ENCODE assay signal across 23 mouse cellular contexts in genomic region chr17:28216791-28217190, GRCm38 (mm10). TPM values are rescaled to one million over a fixed set of nuclear protein-coding genes. Genes with fewer than 3 reads are reported as not detected.
DNase-seq lines count a peak whose midpoint lies in the region; ATAC-seq and TF ChIP-seq lines count a peak whose summit lies in the region.
"Had no signal": no experiment of that assay in that cellular context is flagged by ENCODE, and none has a peak within 500 bp of the region (broad histone marks: within the 10 kb centered on the region; RNA-seq: fewer than 3 reads in every experiment).

No protein-coding gene starts in this region.

- no peaks in the 10 kb centered on the region for H3K9me3 ChIP-seq in liver, embryonic 13.5 days (replicated peaks)
- H3K9me3 ChIP-seq in liver, postnatal 0 days (ENCODE audit: low read length): no peaks in the 10 kb centered on the region
- no peaks in the 10 kb centered on the region for H3K9me3 ChIP-seq in limb, embryonic 15.5 days
- no peaks in the 10 kb centered on the region for H3K9me3 ChIP-seq in midbrain, embryonic 10.5 days (replicated peaks)
- H3K9me3 ChIP-seq: embryonic facial prominence, embryonic 10.5 days; embryonic facial prominence, embryonic 15.5 days; forebrain, embryonic 12.5 days; limb, embryonic 12.5 days; stomach, embryonic 15.5 days had no signal

- peaks cover 38% of the 10 kb centered on the region for H3K4me1 ChIP-seq in liver, embryonic 13.5 days (replicated peaks)
- H3K4me1 ChIP-seq in liver, postnatal 0 days (ENCODE audit: insufficient read depth): peaks cover 14% of the 10 kb centered on the region
- H3K4me1 ChIP-seq in thymus, adult 2 months (replicated peaks; ENCODE audit: control insufficient read depth, insufficient read depth, low read length): peaks cover 48% of the 10 kb centered on the region
- peaks cover 16% of the 10 kb centered on the region for H3K4me1 ChIP-seq in limb, embryonic 15.5 days
- H3K4me1 ChIP-seq in midbrain, embryonic 10.5 days: peaks cover 13% of the 10 kb centered on the region

- peak overlapping the region; percentile 27; the same call in 1 of the 2 replicates for H3K27ac ChIP-seq in liver, embryonic 13.5 days
- H3K27ac ChIP-seq in liver, postnatal 0 days (ENCODE audit: low read depth): no peak overlapping the region
- peak overlapping the region; percentile 99 for H3K27ac ChIP-seq in thymus, adult 2 months (ENCODE audit: control insufficient read depth, insufficient read depth, low read length)
- peak overlapping the region; percentile 64; the same call in 1 of the 2 replicates for H3K27ac ChIP-seq in limb, embryonic 15.5 days
- H3K27ac ChIP-seq in midbrain, embryonic 10.5 days (replicated peaks): no peak overlapping the region
- H3K27ac ChIP-seq: forebrain, embryonic 12.5 days; hindbrain, postnatal 0 days; stomach, embryonic 15.5 days had no signal

- no peak for TF ChIP-seq CTCF in liver, postnatal 0 days (IDR thresholded peaks at IDR 0.05; ENCODE audit: low read depth)
- no peak for TF ChIP-seq CTCF in thymus, adult 2 months (IDR thresholded peaks at IDR 0.05; ENCODE audit: borderline replicate concordance, control insufficient read depth, extremely low read depth, insufficient read depth, low read length, poor library complexity)

- H3K4me2 ChIP-seq in liver, embryonic 13.5 days: no peak overlapping the region
- H3K4me2 ChIP-seq in liver, postnatal 0 days (ENCODE audit: low read depth, low read length): no peak overlapping the region
- H3K4me2 ChIP-seq in limb, embryonic 15.5 days: no peak overlapping the region
- H3K4me2 ChIP-seq: forebrain, embryonic 12.5 days had no signal

- no peak for TF ChIP-seq POLR2A in thymus, adult 2 months (IDR thresholded peaks at IDR 0.05; ENCODE audit: control insufficient read depth, extremely low read depth, insufficient read depth, low read length, poor library complexity)

- WGBS in liver, embryonic 13.5 days (ENCODE audit: insufficient replicate concordance): 73% methylated on average over 9 of the region's 9 CpGs
- WGBS in liver, postnatal 0 days (ENCODE audit: insufficient replicate concordance): 71% methylated on average over 9 of the region's 9 CpGs
- 91% methylated on average over 9 of the region's 9 CpGs for WGBS in thymus, adult 2 months
- 87% methylated on average over 9 of the region's 9 CpGs for WGBS in limb, embryonic 15.5 days
- WGBS in midbrain, embryonic 10.5 days: 84% methylated on average over 9 of the region's 9 CpGs

- no peak for ATAC-seq in liver, embryonic 13.5 days (ENCODE audit: low read depth)
- ATAC-seq in liver, postnatal 0 days: no peak
- ATAC-seq in limb, embryonic 15.5 days (ENCODE audit: insufficient number of reproducible peaks, low FRiP score, low TSS enrichment, low read depth): no peak
- ATAC-seq: forebrain, postnatal 0 days had no signal

- H3K36me3 ChIP-seq in liver, embryonic 13.5 days: peaks cover 13% of the 10 kb centered on the region; the same call in 1 of the 2 replicates
- H3K36me3 ChIP-seq in liver, postnatal 0 days (replicated peaks; ENCODE audit: insufficient read depth, low read length): no peaks in the 10 kb centered on the region; the same call in 1 of the 2 replicates
- H3K36me3 ChIP-seq in thymus, adult 2 months (ENCODE audit: control insufficient read depth, insufficient read depth, low read length): peaks cover 33% of the 10 kb centered on the region
- peaks cover 16% of the 10 kb centered on the region for H3K36me3 ChIP-seq in limb, embryonic 15.5 days
- H3K36me3 ChIP-seq in midbrain, embryonic 10.5 days: no peaks in the 10 kb centered on the region
- H3K36me3 ChIP-seq: embryonic facial prominence, embryonic 10.5 days; embryonic facial prominence, embryonic 15.5 days; forebrain, embryonic 12.5 days; limb, embryonic 12.5 days; stomach, embryonic 15.5 days had no signal

- H3K9ac ChIP-seq in liver, embryonic 13.5 days: no peak overlapping the region
- no peak overlapping the region for H3K9ac ChIP-seq in liver, postnatal 0 days (replicated peaks)
- H3K9ac ChIP-seq in limb, embryonic 15.5 days: no peak overlapping the region
- H3K9ac ChIP-seq: embryonic facial prominence, embryonic 15.5 days; forebrain, embryonic 12.5 days; forebrain, postnatal 0 days; limb, embryonic 12.5 days; lung, embryonic 14.5 days; stomach, embryonic 15.5 days had no signal

- no peak for TF ChIP-seq EP300 in liver, postnatal 0 days (IDR thresholded peaks at IDR 0.05; ENCODE audit: low read depth)

- no peaks in the 10 kb centered on the region for H3K27me3 ChIP-seq in liver, embryonic 13.5 days
- 0 out of 2 replicates have a peak, but pooled peaks cover 2% of the 10 kb centered on the region for H3K27me3 ChIP-seq in liver, postnatal 0 days (ENCODE audit: insufficient read depth, low read length)
- no peaks in the 10 kb centered on the region for H3K27me3 ChIP-seq in thymus, adult 2 months (ENCODE audit: control insufficient read depth, insufficient read depth, low read length)
- no peaks in the 10 kb centered on the region for H3K27me3 ChIP-seq in limb, embryonic 15.5 days
- H3K27me3 ChIP-seq in midbrain, embryonic 10.5 days (ENCODE audit: low read depth, poor library complexity, severe bottlenecking): peaks cover 14% of the 10 kb centered on the region; the same call in 1 of the 2 replicates
- H3K27me3 ChIP-seq: embryonic facial prominence, embryonic 15.5 days; limb, embryonic 12.5 days; stomach, embryonic 15.5 days had no signal

- H3K4me3 ChIP-seq in liver, embryonic 13.5 days (replicated peaks): no peak overlapping the region
- no peak overlapping the region for H3K4me3 ChIP-seq in liver, postnatal 0 days (ENCODE audit: low read depth, low read length)
- no peak overlapping the region for H3K4me3 ChIP-seq in thymus, adult 2 months (ENCODE audit: control insufficient read depth, insufficient read depth, low read length)
- no peak overlapping the region for H3K4me3 ChIP-seq in limb, embryonic 15.5 days
- no peak overlapping the region for H3K4me3 ChIP-seq in midbrain, embryonic 10.5 days
- H3K4me3 ChIP-seq: embryonic facial prominence, embryonic 15.5 days; forebrain, embryonic 12.5 days; limb, embryonic 12.5 days; stomach, embryonic 15.5 days had no signal

- no peak for DNase-seq in liver, embryonic 13.5 days
- DNase-seq in liver, postnatal 0 days: no peak
- DNase-seq in thymus, adult 2 months: no peak
- no peak for DNase-seq in thymus, postnatal 10 days (ENCODE audit: low spot score in 2 of 2)
- DNase-seq in midbrain, embryonic 10.5 days (ENCODE audit: low spot score): no peak
- no peak for DNase-seq in adrenal gland, postnatal 36 days
- DNase-seq: adrenal gland, adult 8-10 months; cerebellum, adult 8-10 months; cerebellum, postnatal 25 days; forebrain, postnatal 0 days; kidney, adult 8-10 months; kidney, postnatal 10 days; layer of hippocampus, adult 9-11 months; lung, embryonic 14.5 days; midbrain, embryonic 14.5 days; thymus, postnatal 25 days had no signal

RNA-seq across cellular contexts. Expression of gene Def6, which starts 9.2 kb away (rescaled TPM):
- 14.6 and 14.8 TPM in 2 replicates for polyA plus RNA-seq in liver, embryonic 13.5 days (2015; fragmentation: Nextera tagmentation; extraction: Ambion mirVana)
- polyA plus RNA-seq in liver, postnatal 0 days (2015; fragmentation: Nextera tagmentation; extraction: Ambion mirVana): 8.3 and 9.0 TPM in 2 replicates
- polyA plus RNA-seq in thymus, adult 2 months (2012; rRNA removed): 247 and 277 TPM in 2 replicates
- polyA plus RNA-seq in limb, embryonic 15.5 days (2015; fragmentation: Nextera tagmentation; extraction: Ambion mirVana): 19.2 and 20.5 TPM in 2 replicates
- polyA plus RNA-seq in midbrain, embryonic 10.5 days (2016; fragmentation: Nextera tagmentation; extraction: Ambion mirVana): 3.1 TPM in 2 replicates
- 1 to 10 TPM; 1.4 to 1.5 TPM for total RNA-seq in adrenal gland, postnatal 36 days (2021)

RNA-seq across cellular contexts. Expression of gene Ppard, which starts 15.7 kb away (rescaled TPM):
- polyA plus RNA-seq in liver, embryonic 13.5 days (2015; fragmentation: Nextera tagmentation; extraction: Ambion mirVana): 1.3 and 1.4 TPM in 2 replicates
- 0.66 and 0.73 TPM in 2 replicates for polyA plus RNA-seq in liver, postnatal 0 days (2015; fragmentation: Nextera tagmentation; extraction: Ambion mirVana)
- polyA plus RNA-seq in thymus, adult 2 months (2012; rRNA removed): 50.7 and 51.6 TPM in 2 replicates
- polyA plus RNA-seq in limb, embryonic 15.5 days (2015; fragmentation: Nextera tagmentation; extraction: Ambion mirVana): 3.4 and 3.6 TPM in 2 replicates
- 1.5 and 1.7 TPM in 2 replicates for polyA plus RNA-seq in midbrain, embryonic 10.5 days (2016; fragmentation: Nextera tagmentation; extraction: Ambion mirVana)
- 10 to 100 TPM; 40.1 to 66.6 TPM for total RNA-seq in adrenal gland, postnatal 36 days (2021)

RNA-seq across cellular contexts. Expression of gene Zfp523, which starts 39.9 kb away (rescaled TPM):
- polyA plus RNA-seq in liver, embryonic 13.5 days (2015; fragmentation: Nextera tagmentation; extraction: Ambion mirVana): 5.6 and 5.9 TPM in 2 replicates
- 6.1 and 6.2 TPM in 2 replicates for polyA plus RNA-seq in liver, postnatal 0 days (2015; fragmentation: Nextera tagmentation; extraction: Ambion mirVana)
- polyA plus RNA-seq in thymus, adult 2 months (2012; rRNA removed): 55.5 and 55.7 TPM in 2 replicates
- polyA plus RNA-seq in limb, embryonic 15.5 days (2015; fragmentation: Nextera tagmentation; extraction: Ambion mirVana): 30.9 and 33.6 TPM in 2 replicates
- 32.4 and 38.0 TPM in 2 replicates for polyA plus RNA-seq in midbrain, embryonic 10.5 days (2016; fragmentation: Nextera tagmentation; extraction: Ambion mirVana)
- total RNA-seq in adrenal gland, postnatal 36 days (2021): 10 to 100 TPM; 36.9 to 37.1 TPM

Comparison
In these comparisons a context has a peak if more than half of its experiments do, and no peak if none do; other contexts are left out.
1. H3K27ac ChIP-seq: peak in liver, embryonic 13.5 days (single experiment), thymus, adult 2 months (single experiment) and limb, embryonic 15.5 days (single experiment); none in liver, postnatal 0 days (single experiment) and midbrain, embryonic 10.5 days (single experiment).
2. RNA of gene Def6, which starts 9.2 kb away (polyA plus RNA-seq): 247 to 277 TPM in thymus, adult 2 months; 19.2 to 20.5 TPM in limb, embryonic 15.5 days, 14.6 to 14.8 TPM in liver, embryonic 13.5 days, 8.3 to 9.0 TPM in liver, postnatal 0 days and 3.1 TPM in midbrain, embryonic 10.5 days; every median in the first group is over 10 times any median in the second.
3. RNA of gene Ppard, which starts 15.7 kb away (polyA plus RNA-seq): 50.7 to 51.6 TPM in thymus, adult 2 months; 3.4 to 3.6 TPM in limb, embryonic 15.5 days, 1.5 to 1.7 TPM in midbrain, embryonic 10.5 days, 1.3 to 1.4 TPM in liver, embryonic 13.5 days and 0.66 to 0.73 TPM in liver, postnatal 0 days; every median in the first group is over 10 times any median in the second.